Comparison of ENCODE assay signal across 29 mouse cellular contexts in the genomic region with DNA sequence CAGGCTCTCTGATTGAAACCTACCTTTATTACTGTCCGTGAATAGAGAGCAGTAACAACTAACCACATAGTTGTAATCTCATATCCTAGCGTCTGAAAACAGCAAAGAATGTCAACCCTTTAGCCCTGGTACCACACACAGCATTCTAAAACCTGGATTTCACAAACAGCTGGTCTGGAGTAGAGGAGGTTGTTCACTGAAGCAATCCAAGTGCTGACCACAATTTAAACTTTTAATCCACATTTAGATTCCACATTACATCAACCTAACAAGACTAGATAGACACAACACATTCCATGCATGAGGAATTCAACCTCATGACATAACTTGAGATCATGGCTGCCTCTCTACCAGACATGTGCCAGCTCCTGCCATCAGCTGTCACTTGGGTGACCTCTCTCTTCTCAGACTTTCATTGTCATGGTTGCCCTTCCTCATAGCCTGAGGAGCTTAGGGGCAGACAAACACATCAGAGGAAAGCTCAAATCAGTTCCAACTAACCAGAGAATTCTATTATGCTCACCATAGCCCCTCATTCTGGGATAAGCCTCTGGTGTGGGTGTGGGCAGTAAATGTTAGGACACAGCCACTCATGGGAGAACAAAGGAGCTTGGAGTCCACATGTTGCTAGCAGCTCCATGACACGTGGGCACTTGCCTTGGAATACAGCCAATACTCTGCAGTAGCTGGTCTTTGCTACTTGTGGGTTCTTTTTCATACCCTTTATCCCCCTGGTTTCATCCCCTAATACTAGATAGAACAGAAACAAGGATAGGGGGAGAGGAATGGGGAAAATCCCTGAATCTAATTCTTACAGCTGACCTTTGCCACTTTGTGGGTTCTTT. TPM values are rescaled to one million over a fixed set of nuclear protein-coding genes. Genes with fewer than 3 reads are reported as not detected.
DNase-seq lines count a peak whose midpoint lies in the region; ATAC-seq lines count a peak whose summit lies in the region.
"Had no signal": no experiment of that assay in that cellular context is flagged by ENCODE, and none has a peak within 500 bp of the region (broad histone marks: within the 10 kb centered on the region; RNA-seq: fewer than 3 reads in every experiment).

No protein-coding gene starts in this region.

- H3K4me3 ChIP-seq in limb, embryonic 10.5 days = no peak overlapping the region
- H3K4me3 ChIP-seq: embryonic facial prominence, embryonic 15.5 days; heart, embryonic 12.5 days; heart, embryonic 15.5 days; hindbrain, embryonic 10.5 days had no signal

- peak; percentile 46 for DNase-seq in retina, postnatal 1 day
- no peak for DNase-seq in retina, embryonic 14.5 days (ENCODE audit: low spot score)
- DNase-seq in Muller cell, postnatal 12 days (ENCODE audit: inconsistent ontology term) = peak; percentile 90
- no peak for DNase-seq in limb, embryonic 10.5 days (ENCODE audit: low spot score)
- DNase-seq in embryo, embryonic 10 days (ENCODE audit: low spot score) = no peak
- no peak for DNase-seq in right cerebral cortex, postnatal 36 days (ENCODE audit: low spot score in 2 of 2)
- DNase-seq: adrenal gland, adult 8-10 months; adrenal gland, postnatal 25 days; cerebellum, adult 2 months; cerebellum, adult 9-11 months; cerebellum, postnatal 25 days; embryo, embryonic 11 days; forebrain, postnatal 0 days; gastrocnemius, postnatal 14 days; heart, adult 11 months; heart, postnatal 10 days; heart, postnatal 36 days; kidney, adult 2 months had no signal

- WGBS in limb, embryonic 10.5 days = 88% methylated on average over 3 of the region's 3 CpGs

- no peak for ATAC-seq in frontal cortex, adult (ENCODE audit: low TSS enrichment)
- ATAC-seq: activated CD4-positive, CD25-positive, alpha-beta regulatory T cell, adult 4 months; forebrain, embryonic 14.5 days; forebrain, postnatal 0 days; intestine, postnatal 0 days had no signal

- H3K27ac ChIP-seq in limb, embryonic 10.5 days = 0 out of 2 replicates have a peak overlapping the region, but pooled peaks have one; percentile 30
- H3K27ac ChIP-seq: embryonic facial prominence, embryonic 15.5 days; heart, embryonic 15.5 days; hindbrain, embryonic 10.5 days; hindbrain, embryonic 14.5 days had no signal

- H3K4me1 ChIP-seq in limb, embryonic 10.5 days = peaks cover 18% of the 10 kb centered on the region

- no peaks in the 10 kb centered on the region for H3K9me3 ChIP-seq in limb, embryonic 10.5 days (replicated peaks)
- H3K9me3 ChIP-seq: embryonic facial prominence, embryonic 15.5 days; G1E; heart, embryonic 12.5 days; heart, embryonic 15.5 days; hindbrain, embryonic 10.5 days had no signal

- no peaks in the 10 kb centered on the region for H3K36me3 ChIP-seq in limb, embryonic 10.5 days
- H3K36me3 ChIP-seq: embryonic facial prominence, embryonic 15.5 days; G1E; heart, embryonic 12.5 days; heart, embryonic 15.5 days; hindbrain, embryonic 10.5 days had no signal

- no peaks in the 10 kb centered on the region for H3K27me3 ChIP-seq in limb, embryonic 10.5 days (ENCODE audit: low read depth, poor library complexity, severe bottlenecking)
- H3K27me3 ChIP-seq: CH12.LX; embryonic facial prominence, embryonic 15.5 days; heart, embryonic 12.5 days; heart, embryonic 15.5 days had no signal

RNA-seq across cellular contexts. Expression of a gene that starts 58.0 kb away (rescaled TPM):
- 1.4 and 2.3 TPM in 2 replicates for polyA plus RNA-seq in limb, embryonic 10.5 days (2016; fragmentation: Nextera tagmentation; extraction: Ambion mirVana)
- polyA plus RNA-seq: activated CD4-positive, CD25-positive, alpha-beta regulatory T cell, adult 4 months; G1E had no signal

RNA-seq across cellular contexts. Expression of a gene that starts 58.2 kb away (rescaled TPM):
- 0.30 and 0.83 TPM in 2 replicates for polyA plus RNA-seq in limb, embryonic 10.5 days (2016; fragmentation: Nextera tagmentation; extraction: Ambion mirVana)
- polyA plus RNA-seq: activated CD4-positive, CD25-positive, alpha-beta regulatory T cell, adult 4 months; G1E had no signal

Comparison
In these comparisons a context has a peak if more than half of its experiments do, and no peak if none do; other contexts are left out.
1. DNase-seq: peak in retina, postnatal 1 day (single experiment) and Muller cell, postnatal 12 days (single experiment); none in retina, embryonic 14.5 days (single experiment), limb, embryonic 10.5 days (single experiment), embryo, embryonic 10 days (single experiment) and right cerebral cortex, postnatal 36 days (0 of 2).